Mouse (Mus musculus) natural killer cell, adult 2 months (primary cell): ENCODE results near the gene Gm10337.
A peak's percentile ranks its signal among the peaks of the same experiment; 100 is the strongest.

Experiments used
- DNase-seq, 2 experiments: peaks; one replicate each; pipeline ENCODE4 v3.0.0; 2022; ENCODE audit warnings: low spot score in 2 of 2

Gm10337 gene

DNA sequence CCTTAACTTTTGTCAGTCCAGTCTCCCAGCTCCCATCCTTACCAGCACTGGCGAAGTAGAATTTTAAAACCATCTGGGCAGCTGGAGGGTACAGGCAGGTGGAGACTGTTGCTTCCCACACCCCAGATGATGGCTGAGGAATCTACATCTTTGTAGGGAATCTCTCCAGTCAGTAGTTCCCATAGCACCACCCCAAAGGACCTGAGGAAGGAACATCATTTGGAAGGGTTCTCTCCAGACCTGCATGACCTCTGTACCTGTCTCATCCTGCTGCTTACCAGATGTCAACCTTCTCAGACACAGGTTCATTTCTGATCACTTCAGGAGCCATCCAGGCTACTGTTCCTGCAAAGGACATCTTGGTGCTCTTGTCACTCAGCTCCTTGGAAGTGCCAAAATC is at the start of gene Gm10337:
TSS of gene Gm10337 (plus strand) at position 276 of the 400 bp plus-strand sequence.
- no peak for DNase-seq

DNA sequence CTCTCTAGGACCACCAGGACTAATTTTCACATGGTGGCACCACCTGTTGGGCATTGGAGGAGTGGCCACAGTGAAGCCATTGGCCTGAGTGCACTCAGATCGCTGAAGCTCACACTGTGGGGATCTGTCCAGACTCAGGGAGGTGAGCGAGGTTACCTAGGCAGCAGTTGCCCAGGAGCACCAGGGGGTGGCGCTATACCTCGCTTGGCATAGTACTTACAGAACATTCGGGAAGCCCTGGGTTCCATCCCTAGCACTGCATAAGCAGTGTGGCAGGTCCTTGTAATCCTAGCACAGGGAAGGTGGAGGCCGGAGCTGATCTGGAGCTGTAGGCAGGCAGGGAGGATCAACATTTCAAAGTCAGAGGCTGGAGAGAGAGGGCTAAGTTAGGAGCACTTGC is 47.5 kb upstream of the Gm10337 start:
- peak; percentile 18 to 32 for DNase-seq

DNA sequence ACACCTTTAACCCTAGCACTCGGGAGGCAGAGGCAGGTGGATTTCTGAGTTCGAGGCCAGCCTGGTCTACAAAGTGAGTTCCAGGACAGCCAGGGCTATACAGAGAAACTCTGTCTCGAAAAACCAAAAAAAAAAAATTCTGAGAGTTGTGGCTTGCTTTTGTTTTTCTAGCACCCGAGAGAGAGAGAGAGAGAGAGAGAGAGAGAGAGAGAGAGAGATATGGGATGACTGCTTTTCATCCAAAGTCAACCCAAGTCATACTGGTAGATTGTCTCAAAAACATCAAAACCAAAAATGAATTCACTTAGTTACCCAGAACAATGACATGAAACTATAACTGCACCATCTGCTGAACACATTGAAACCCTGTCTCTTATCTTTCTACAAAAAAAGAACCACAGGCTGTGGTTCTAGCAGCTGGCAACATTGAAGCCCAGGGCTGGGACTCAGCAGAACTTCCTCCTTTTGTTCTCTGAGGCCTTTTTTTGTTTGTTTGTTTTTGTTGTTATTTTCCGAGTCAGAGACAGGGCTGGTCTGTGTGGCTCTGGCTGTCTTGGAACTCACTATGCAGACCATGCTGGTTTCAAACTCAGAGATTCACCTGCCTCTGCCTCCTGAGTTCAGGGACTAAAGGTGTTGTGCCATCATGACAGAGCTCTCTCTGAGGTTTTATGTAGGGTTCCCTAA is 45.3 kb upstream of the Gm10337 start:
- peak in 1 of 2 experiments; percentile 28 for DNase-seq

DNA sequence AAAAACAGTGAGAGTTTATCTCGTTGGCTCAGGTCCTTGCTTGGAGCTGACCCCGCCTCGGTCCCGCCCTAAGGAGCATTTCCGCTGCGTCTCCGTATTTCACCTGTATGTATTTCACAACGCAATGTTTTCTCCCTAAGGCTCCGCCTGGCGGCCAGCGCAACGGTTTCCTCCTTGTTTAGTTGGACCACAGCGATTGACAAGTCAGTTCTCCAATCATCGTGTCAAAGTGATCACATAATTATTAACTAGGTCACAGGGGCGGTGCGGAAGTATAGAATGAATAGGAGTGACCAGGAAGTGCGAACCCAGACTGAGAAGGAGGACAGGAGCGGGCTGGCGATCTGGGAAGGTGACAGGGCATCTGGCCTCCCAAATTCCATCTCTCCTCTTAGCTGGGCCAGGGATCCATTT is 44.6 kb upstream of the Gm10337 start, which contains the start of gene Prr13:
TSS of gene Prr13 (plus strand) at position 125 of the 414 bp plus-strand sequence.
- peak; percentile 92 to 93 for DNase-seq

DNA sequence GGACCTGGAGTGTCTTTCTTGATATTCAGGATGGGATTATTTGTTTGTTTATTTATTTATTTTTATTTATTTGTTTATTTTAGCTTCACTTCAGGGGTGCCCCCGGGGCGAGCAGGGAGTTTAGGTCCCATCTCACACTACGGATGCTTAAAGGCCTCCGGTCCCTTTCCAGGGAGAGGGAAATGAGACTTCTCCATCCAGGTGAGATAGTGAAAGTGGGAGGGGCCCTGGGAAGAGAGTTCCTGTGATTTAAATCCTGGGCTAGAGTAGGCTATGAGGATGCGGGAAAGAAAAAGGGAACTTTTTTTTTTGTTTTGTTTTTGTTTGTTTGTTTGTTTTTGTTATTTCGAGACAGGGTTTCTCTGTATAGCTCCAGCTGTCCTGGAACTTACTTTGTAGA is 44.1 kb upstream of the Gm10337 start:
- DNase-seq = no peak

DNA sequence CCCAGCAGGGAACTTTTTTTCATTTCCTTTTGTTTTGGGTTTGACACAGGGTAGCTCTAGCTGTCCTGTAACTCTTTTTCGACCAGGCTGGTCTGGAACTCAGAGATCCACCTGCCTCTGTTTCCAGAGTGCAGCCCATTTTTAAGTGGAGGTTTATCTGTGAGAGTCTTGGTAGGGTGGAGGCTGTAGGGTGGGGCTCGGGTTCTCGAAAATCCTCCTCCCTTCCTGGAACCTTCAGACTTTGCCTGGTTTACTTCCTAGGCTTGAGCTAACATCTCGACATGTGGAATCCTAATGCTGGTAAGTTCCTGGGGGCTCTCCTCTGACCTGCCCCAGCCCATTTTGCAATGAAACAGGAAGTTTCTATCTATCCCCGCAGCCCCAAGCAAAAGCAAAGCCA is 43.7 kb upstream of the Gm10337 start:
- no peak for DNase-seq

DNA sequence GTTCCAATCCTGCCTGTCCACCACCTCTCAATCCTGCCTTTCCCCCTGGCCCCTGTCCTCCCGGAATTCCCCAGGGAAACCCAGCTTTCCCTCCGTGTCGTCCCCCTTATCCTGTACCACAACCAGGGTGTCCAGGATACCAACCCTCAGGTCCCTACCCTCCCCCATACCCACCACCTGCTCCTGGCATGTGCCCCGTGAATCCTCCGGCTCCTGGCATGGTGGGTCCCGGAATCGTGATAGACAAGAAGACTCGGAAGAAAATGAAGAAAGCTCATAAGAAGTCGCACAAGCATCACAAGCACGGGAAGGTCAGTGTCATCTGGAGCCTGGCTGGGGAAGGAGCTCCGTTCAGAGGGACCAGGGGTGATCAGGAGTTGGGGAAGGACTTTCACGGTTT is 43.1 kb upstream of the Gm10337 start:
- DNase-seq = no peak

DNA sequence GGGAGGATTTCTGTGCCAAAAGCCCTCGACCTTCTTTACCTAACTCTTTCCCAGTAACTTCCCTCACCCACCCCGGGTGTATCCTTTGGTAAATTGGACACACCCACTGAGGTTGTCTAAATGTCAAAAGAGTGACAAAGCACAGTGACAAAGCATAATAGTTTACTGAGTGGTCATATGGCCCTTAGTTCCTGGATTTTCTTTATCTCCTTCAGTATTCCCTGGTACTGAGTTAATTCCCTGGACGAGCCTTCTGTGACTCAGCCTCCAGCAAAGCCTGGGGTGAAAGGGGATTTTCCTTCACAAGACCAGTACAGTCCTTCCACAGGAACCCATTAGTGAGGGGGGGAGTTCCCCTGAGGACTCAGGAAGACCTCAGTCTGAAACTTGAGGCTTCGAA is 42.6 kb upstream of the Gm10337 start:
- no peak for DNase-seq

DNA sequence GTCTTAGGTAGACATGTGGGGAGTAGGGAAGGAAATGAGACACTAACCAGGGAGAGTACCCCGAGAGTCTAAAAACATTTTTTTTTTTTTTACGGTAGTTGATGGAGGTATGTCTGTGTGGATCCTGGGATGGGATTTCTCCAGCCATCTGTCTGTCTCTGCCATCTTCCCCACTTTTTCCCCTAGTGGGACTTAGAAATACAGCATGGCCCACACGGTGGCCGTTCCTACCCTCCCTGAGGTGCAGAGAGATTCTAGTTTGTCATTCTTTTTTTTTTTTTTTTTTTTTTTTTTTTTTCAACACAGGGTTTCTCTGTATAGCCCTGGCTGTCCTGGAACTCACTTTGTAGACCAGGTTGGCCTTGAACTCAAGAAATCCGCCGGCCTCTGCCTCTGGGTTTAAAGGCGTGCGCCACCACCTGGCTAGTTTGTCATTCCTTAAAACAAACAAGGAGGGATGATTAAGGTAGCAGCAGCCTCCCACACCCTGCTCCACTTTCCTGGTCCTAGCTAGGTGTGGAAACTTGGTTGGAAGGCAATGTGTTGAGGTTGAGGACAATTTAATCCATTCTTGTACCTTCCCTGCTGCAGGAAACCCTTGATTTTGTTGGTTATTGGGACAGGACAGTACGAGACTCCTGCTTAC is 42.0 kb upstream of the Gm10337 start:
- no peak for DNase-seq

DNA sequence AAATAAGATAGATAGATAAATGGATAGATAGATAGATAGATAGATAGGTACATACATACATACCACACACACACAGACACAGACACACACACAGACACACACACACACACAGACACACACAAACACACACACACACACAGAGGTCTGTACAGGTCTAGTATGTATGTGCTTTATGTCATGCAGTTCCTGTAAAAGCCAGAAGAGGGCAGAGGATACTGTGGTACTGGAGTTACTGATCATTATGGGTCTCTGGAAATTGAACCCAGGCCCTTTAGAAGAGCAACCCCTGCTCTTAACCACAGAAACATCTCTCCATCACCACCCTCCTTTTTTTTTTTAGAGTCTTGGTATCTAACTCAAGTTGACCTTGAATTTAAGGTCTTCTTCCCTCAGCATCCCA is 39.9 kb upstream of the Gm10337 start:
- DNase-seq = peak in 1 of 2 experiments; percentile 38

DNA sequence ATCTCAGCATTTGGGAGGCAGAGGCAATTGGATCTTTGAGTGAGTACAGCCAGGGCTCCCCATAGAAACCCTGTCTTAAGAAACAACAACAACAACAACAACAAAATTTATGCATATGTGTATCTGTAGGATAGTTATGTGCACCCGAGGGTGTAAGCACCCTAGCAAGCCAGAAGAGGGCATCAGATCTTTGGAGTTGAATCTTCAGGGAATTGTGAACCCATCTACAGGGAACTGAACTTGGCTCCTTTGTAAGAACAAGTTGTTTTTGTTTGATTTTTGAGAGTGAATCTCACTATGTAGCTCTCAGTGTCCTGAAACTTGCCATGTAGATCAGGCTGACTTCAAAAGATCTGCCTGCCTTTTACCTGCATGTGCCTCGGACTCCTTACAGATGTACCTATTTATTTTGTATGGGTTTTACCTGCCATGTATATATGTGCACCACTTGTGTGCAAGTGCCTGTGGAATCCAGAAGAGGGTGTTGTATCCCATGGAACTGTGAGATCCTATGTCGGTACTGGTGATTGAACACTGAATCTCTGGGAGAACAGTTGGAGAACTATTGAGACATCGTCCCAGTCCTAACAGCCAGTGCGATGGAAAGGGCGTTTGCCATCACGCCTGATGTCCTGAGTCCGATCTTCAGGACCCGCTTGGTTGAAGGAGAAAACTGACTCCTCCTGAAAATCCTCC is 34.7 kb upstream of the Gm10337 start:
- no peak for DNase-seq

DNA sequence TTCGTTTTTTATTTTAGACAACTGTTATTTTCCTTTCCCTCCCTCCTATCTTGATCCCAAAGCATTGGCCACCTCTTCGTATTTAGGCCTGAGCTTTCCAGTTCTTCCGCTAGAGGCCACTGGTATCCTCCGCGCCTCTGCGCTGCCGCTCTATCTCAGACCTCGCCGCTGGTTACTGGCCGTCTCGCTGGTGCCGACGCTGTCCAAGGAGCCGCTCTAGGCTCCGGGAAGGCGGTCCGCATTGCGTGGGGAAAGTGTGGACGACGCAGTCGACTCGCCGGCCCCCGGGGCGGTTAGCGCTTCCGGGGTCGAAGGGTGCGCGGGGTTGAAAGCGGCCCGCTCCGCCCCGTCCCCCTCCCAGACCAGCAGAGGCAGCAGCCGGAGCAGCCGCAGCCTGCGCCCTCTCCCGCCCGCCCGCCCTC is 33.3 kb upstream of the Gm10337 start, which contains the start of gene Pcbp2:
TSS of gene Pcbp2 (plus strand) at position 357 of the 422 bp plus-strand sequence.
- DNase-seq = peak; percentile 95 to 97

DNA sequence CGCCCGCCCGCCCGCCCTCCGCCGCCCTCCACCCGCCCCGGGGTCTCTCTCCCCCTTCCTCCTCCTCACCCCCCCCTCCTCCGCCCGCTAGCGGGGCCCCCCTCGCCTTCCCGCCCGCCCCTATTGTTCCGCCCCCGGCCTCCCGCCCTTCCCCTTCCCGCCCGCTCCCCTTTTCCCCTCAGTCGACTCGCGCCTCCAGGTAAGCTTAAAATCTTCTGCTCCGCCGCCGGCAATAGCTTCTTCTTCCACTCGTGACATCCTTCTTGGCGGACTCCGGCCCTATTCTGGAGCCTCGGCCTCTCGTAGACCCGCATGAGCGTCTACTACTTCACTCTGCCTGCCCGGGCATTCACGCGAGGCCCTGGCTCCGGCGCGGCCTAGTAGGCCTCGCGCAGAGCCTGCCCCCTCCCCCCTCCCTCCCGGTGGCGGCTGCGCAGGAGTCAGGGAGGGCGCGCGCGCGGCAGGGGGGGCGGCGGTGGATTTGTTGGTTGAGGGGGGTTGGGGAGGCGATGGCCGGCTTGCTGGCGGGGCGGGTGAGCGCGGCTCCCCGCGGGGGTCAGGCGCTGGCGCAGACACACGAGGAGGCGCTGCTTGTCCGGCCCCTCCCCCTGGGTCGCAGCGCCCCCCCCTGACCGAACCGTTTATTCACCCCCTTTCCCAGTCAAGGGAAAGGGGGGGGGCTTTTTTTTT is 32.8 kb upstream of the Gm10337 start:
- DNase-seq = peak; percentile 70 to 74

DNA sequence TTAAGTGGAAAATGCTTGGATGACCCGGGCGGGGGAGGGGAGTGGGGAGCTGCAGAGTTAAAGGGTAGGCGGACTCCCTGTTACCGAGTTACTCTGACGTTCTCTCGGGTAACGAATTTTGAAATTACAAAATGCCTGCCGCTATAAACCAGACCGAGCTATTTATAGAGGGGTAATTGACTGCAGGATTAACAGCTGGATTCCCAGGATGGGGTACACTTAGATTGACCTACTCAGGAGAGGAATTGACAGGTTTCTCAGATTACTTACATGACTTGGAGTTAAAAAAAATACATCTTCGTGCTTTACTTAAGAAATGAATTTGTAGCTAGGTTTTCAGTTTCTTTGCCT is 32.3 kb upstream of the Gm10337 start:
- no peak for DNase-seq

DNA sequence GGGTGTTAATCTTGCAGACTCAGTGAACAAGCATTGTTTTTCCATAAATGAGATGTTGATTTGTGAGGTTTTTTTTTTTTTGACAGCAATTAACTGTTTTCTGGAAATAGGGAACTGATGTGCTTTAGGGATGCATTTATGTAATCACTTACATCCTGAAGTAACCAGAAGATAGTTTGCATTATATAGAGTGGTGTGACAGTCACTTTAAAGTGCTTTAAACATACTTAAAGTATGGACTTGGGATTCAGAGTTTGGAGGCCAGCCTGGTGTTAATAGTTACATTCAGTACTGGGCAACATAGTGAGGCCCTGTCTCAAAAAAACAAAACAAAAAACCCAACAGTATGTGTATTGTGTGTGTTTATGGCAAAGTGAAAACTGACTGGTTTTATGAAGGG is 31.8 kb upstream of the Gm10337 start:
- no peak for DNase-seq

DNA sequence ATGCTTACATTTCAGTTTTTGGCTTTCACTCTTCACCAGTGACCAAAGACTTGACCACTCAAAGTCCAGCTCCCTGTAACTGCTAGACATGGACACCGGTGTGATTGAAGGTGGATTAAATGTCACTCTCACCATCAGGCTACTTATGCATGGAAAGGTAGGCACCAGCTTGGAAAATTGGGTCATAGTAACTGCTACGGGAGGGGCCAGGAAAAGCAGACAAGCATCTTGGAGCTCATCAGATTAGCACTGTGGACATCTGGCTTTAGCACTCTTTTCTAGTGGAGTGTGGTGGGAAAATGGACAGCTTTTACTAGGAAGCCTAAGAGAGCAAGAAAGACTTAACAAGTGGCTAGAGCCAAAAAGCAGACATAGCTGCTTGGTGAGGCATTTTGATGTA is 30.3 kb upstream of the Gm10337 start:
- no peak for DNase-seq

DNA sequence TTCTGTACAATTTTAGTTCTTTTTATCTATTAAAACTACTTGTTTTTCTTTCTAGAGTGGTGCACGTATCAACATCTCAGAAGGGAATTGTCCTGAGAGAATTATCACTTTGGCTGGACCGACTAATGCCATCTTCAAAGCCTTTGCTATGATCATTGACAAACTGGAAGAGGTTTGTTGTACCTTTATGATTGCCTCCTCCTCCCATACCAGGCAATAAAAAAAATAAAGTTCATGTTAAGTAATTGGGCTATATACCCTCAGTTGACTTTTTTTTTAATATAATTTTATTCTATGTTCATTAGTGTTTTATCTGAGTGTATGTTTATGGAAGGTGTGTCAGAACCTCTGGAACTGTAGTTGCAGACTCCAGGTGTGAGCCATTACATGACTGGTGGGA is 29.0 kb upstream of the Gm10337 start:
- DNase-seq = no peak

DNA sequence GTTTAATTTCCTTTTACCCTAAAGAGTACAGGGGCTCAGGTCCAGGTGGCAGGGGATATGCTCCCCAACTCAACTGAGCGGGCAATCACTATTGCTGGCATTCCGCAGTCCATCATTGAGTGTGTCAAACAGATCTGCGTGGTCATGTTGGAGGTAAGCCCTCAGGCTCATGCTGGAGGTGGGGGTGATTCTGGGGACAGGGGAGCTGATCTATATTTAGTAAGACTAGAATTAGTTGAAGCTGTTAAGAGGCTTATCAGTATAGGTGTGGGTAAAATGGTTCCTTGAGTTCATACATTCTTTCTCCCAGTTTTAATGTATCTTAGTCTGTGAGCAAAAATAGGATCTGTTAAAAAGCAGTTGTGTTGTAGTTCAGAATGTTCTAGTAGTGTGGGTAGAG is 20.4 kb upstream of the Gm10337 start:
- no peak for DNase-seq

DNA sequence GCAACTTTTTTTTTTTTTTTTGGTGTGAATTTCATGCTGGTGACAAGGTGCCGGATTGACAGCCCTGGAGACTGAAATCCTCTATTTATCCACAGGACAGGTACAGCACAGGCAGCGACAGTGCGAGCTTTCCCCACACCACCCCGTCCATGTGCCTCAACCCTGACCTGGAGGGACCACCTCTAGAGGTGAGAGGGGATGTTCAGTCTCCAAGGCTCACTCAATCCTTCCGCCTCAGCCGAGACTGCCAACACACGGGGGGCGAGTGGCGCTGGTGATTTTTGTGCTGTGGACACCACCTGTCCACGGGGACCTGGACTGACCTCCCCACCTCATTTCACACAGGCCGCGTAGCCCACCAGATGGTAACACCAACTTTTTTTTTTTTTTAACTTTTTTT is 17.7 kb upstream of the Gm10337 start:
- DNase-seq = no peak

DNA sequence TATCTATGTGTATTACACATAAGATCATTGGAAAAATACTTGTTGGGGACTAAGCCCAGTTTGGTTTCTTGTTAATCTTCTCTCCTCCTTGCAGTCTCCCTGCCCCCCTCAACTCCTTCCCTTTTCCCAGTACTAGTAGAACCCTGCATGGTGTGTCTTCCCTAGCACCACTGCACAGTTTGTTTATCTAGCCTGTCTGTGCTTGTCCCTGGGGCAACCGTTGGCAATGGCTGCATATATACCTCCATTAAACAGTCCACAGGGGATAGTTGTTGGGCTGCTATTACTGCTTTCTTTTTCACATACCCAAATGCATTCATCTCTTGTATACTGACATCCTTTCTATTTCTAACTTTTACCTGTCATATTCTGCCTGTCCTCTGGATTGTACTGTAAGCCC is 15.9 kb upstream of the Gm10337 start:
- DNase-seq = no peak

DNA sequence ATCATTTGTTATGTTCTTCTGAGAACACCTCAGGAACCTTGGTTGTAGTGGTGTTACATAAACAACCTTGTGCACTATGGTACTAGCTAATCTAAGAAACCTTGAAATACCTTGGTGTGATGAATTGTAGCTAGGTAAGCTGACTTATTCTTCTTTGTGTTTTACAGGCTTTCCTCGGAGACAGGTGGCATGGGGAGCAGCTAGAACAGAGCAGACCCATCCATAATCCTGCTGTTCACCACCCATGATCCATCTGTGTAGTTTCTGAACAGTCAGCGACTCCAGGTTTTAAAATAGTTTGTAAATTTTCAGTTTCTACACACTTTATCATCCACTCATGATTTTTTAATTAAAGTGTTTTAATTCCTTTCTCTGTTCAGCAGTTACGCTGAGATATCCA is 5.2 kb upstream of the Gm10337 start:
- no peak for DNase-seq

DNA sequence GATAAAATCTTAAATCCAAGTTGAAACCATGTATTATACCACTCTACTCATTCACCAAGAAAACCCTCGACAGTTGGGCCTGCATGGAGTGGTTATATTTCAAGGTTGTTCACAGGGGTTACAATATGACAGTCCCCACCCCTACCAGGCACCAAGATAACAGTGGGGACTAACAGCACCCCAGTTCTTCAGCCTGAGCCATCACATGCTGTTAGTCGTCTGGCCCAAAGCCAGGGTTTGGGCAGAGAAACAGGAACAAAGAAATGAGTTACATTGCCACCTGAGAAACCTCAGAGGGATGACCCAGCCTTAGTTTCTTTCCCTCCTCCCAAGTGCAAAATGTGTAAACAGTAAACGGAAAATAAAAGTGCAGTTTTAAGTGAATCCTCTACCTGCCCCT is 4.2 kb upstream of the Gm10337 start:
- DNase-seq = no peak
